Mouse (Mus musculus): ENCODE measurements around the gene Rbm45. TPM values are rescaled to one million over a fixed set of nuclear protein-coding genes. Genes with fewer than 3 reads are reported as not detected.

The Rbm45 gene
- polyA plus RNA-seq, 1 experiment from 2014 or later, result 12.0 TPM

DNA sequence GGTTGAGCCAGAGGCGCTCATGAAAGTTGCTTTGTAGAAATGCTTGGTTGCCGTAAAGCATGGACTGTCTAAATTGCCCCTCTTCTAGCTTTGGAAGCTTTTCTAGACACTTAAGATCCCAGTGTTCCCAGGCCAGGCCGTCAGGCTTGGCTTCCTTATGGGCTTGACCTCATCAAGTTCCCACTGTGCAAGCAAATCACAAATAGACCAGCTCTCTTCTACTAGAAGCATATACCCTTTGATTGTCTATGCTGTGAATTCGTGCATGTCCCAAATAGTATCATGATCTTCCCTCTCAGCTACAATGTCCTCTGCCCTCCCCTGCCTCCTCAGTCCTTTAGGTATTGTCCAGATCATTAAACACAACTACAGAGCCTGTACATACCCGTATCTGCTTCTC, 60.1 kb downstream of the Rbm45 start:
- H3K27me3 ChIP-seq (replicated peaks; ENCODE audit: control insufficient read depth, insufficient read depth, low read length), result no peaks in the 10 kb centered on the region
- 82% methylated on average over 5 of the region's 5 CpGs for WGBS
- no peaks in the 10 kb centered on the region for H3K36me3 ChIP-seq (ENCODE audit: control insufficient read depth, insufficient read depth, low read length)
- DNase-seq (ENCODE audit: low spot score) (no peak), ATAC-seq (replicated peaks; ENCODE audit: low FRiP score) (no peak)
- H3K27ac ChIP-seq (ENCODE audit: low read depth, low read length), result no peak overlapping the region
- H3K4me2 ChIP-seq, result no peak overlapping the region
- H3K4me1 ChIP-seq (replicated peaks; ENCODE audit: control insufficient read depth, insufficient read depth, low read length), result no peaks in the 10 kb centered on the region
- no peak overlapping the region for H3K4me3 ChIP-seq (ENCODE audit: low read depth, low read length)
- H3K9me3 ChIP-seq (ENCODE audit: control insufficient read depth, low read length), result no peaks in the 10 kb centered on the region
- no peak overlapping the region for H3K9ac ChIP-seq (ENCODE audit: low read depth, low read length)

- H3K36me3 ChIP-seq (ENCODE audit: control insufficient read depth, insufficient read depth, low read length), result no peaks in the 10 kb centered on the region
- H3K4me1 ChIP-seq (replicated peaks; ENCODE audit: control insufficient read depth, insufficient read depth, low read length), result no peaks in the 10 kb centered on the region
- H3K27me3 ChIP-seq (replicated peaks; ENCODE audit: control insufficient read depth, insufficient read depth, low read length), result no peaks in the 10 kb centered on the region
- 84% methylated on average over 3 of the region's 3 CpGs for WGBS
- H3K9me3 ChIP-seq (ENCODE audit: control insufficient read depth, low read length), result no peaks in the 10 kb centered on the region
- no peak overlapping the region for H3K9ac ChIP-seq (ENCODE audit: low read depth, low read length)
- no peak overlapping the region for H3K4me3 ChIP-seq (ENCODE audit: low read depth, low read length)
- DNase-seq (ENCODE audit: low spot score) (no peak), ATAC-seq (replicated peaks; ENCODE audit: low FRiP score) (no peak)
- H3K27ac ChIP-seq (ENCODE audit: low read depth, low read length), result no peak overlapping the region
- H3K4me2 ChIP-seq, result no peak overlapping the region
Observed at GRCm38 (mm10) chr2:76430539-76430938, 60.8 kb downstream of the Rbm45 start.

Other genes with a start within 250 kb of the Rbm45 start
- 0.12 and 0.40 TPM in 2 replicates for gene Pde11a, start 31.2 kb upstream of the Rbm45 start, polyA plus RNA-seq (2014; fragmentation: Nextera tagmentation; extraction: Ambion mirVana)
- 0.27 TPM in 1 of 2 replicates, not detected in the other for gene Cyct, start 9.5 kb upstream of the Rbm45 start, polyA plus RNA-seq (2014; fragmentation: Nextera tagmentation; extraction: Ambion mirVana)
- 3.0 and 3.4 TPM in 2 replicates for gene Osbpl6, start 36.5 kb downstream of the Rbm45 start, polyA plus RNA-seq (2014; fragmentation: Nextera tagmentation; extraction: Ambion mirVana)

Data from liver, embryonic 11.5 days (tissue).